Mouse (Mus musculus): ENCODE data around the gene Flywch2. TPM values are rescaled to one million over a fixed set of nuclear protein-coding genes. Genes with fewer than 3 reads are reported as not detected.

Gene Flywch2
- polyA plus RNA-seq, 1 experiment from 2014 or later: 34.3 TPM

DNA sequence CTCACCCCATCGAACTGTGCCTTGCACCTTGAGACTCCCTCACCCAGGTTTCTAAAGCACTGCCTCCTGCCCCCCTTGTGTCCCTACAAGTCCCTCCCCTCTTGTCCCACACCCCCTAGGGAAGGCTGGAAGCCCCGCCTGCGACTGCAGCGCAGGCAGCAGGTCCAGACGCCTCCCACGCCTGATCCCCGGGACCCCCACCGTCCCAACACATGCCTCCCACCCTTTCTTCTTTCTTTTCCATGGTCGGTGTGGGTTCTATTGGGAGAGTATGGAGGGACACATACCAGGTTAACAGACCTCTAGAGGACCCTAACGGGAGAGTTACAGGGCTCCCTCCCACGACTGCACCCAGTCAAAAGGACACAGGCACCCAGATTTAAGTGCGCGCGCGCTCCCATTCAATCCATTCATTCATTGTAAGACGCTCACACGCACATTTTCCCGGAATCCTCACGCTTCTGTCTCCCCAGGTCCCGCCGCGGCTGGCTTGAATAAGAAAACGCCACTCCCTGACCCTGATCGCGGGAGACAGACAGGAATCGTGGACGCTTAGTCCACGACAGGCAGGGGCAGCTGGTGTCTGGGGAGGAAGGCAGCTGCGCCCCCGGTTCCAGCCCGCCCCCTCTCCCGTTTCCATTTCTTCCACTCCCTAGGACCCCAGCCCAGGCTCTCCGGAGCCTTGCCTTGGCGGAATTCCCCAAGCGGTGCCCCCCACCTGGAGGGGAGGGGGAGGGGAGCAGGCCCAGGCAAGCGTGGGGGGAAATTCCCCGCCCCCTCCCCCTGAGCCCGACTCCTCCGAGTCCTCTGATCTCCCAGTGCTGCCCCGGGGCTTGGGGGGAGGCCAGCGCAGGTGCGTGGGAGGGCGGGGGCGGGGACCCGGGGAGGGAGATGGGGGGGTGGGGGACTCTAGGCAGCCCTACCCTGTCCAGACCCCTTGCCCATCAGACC is 40.3 kb downstream of the Flywch2 start, which contains the start of gene Kremen2:
Kremen2 (minus strand) TSS at position 533 of the 951 bp plus-strand sequence.
- no peaks in the 10 kb centered on the region for H3K9me3 ChIP-seq (replicated peaks)
- H3K27me3 ChIP-seq: peaks cover 75% of the 10 kb centered on the region
- H3K36me3 ChIP-seq (ENCODE audit: poor library complexity, severe bottlenecking): no peaks in the 10 kb centered on the region
- H3K27ac ChIP-seq: no peak within 1 kb of the TSS
- peak within 1 kb of the TSS; percentile 41 for H3K4me3 ChIP-seq
- ATAC-seq: no peak
- H3K9ac ChIP-seq: peak within 1 kb of the TSS; percentile 65
- peak within 1 kb of the TSS; percentile 75 for H3K4me2 ChIP-seq
- H3K4me1 ChIP-seq: peaks cover 28% of the 10 kb centered on the region
- under 1% methylated on average over 43 of the region's 45 CpGs for WGBS

DNA sequence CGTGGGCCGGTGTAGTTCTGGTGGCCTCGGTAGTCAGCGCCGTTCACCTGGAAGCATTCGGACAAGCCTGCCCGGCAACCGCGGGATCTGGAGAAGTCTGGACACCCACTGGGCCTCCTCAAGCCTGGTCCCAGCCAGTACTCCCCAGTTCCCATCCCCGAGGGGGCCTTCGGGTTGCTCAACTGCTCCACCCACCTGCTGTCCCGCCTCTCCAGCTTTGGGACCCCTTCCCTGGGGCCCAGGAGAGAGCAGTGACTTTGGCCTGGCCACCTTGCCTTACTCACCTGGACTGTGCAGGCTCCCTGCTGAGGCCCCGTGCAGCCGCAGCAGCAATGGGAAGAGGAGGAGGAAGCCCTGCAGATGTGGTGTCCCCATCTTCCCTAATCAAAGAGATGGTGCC is 41.2 kb downstream of the Flywch2 start:
- Histone ChIP-seq H3K4me2 (peak overlapping the region; percentile 75; the same call in 1 of the 2 replicates), H3K4me1 (peaks cover 33% of the 10 kb centered on the region), H3K36me3 (ENCODE audit: poor library complexity, severe bottlenecking) (no peaks in the 10 kb centered on the region), H3K9ac (no peak overlapping the region), H3K9me3 (replicated peaks) (no peaks in the 10 kb centered on the region), H3K4me3 (peak overlapping the region; percentile 41; the same call in 1 of the 2 replicates), H3K27me3 (peaks cover 78% of the 10 kb centered on the region), H3K27ac (no peak overlapping the region)
- WGBS: 2% methylated on average over 14 of the region's 14 CpGs
- ATAC-seq: no peak

DNA sequence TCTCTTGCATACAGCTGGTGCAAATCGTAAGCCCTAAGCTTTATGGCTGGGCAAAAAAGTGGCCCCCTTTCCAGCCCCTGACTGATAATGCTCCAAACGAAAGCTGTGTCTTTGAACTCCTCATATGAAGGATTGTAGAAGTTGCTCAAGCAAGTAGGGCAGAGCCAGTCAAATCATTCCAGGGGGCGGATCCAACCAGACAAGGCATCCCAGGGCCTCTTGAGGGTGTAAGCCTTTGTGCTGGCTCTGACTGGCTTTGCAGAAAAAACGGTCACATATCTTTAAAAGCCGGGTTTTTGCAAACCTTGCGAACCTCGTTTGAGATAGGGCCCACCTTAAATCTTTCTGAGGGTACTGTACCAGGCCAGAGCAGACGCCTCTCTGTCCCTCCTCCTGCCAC is 41.8 kb downstream of the Flywch2 start:
- Histone ChIP-seq H3K9ac (no peak overlapping the region), H3K4me1 (peaks cover 38% of the 10 kb centered on the region), H3K27ac (no peak overlapping the region), H3K36me3 (ENCODE audit: poor library complexity, severe bottlenecking) (no peaks in the 10 kb centered on the region), H3K4me3 (no peak overlapping the region), H3K27me3 (peaks cover 82% of the 10 kb centered on the region), H3K4me2 (no peak overlapping the region), H3K9me3 (replicated peaks) (no peaks in the 10 kb centered on the region)
- ATAC-seq: no peak
- 17% methylated on average over 8 of the region's 8 CpGs for WGBS

DNA sequence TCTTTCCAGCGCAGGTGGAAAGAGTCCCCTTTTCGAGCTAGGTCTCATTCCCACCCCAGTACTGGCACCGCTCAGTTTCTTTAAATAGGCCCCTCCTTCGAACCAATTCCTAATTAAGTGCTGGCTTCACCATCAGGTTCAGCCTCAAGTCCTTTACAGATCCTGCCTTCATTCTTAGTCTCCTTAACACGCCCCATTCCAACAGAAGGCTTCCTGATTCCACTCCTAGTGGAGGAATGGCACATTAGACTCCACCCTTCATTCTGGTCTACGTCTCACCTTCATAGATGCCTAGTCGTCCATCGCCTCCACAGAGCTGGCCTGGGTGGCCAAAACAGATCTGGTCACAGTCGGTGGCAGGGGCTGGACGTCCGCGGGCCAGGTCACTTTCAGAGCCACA is 42.9 kb downstream of the Flywch2 start:
- no peak for ATAC-seq
- H3K4me1 ChIP-seq: peaks cover 49% of the 10 kb centered on the region
- H3K4me2 ChIP-seq: peak overlapping the region; percentile 54; the same call in 1 of the 2 replicates
- H3K27ac ChIP-seq: no peak overlapping the region
- WGBS: 62% methylated on average over 12 of the region's 12 CpGs
- peaks cover 80% of the 10 kb centered on the region for H3K27me3 ChIP-seq
- no peak overlapping the region for H3K9ac ChIP-seq
- peak overlapping the region; percentile 29 for H3K4me3 ChIP-seq
- no peaks in the 10 kb centered on the region for H3K36me3 ChIP-seq (ENCODE audit: poor library complexity, severe bottlenecking)
- H3K9me3 ChIP-seq (replicated peaks): no peaks in the 10 kb centered on the region

DNA sequence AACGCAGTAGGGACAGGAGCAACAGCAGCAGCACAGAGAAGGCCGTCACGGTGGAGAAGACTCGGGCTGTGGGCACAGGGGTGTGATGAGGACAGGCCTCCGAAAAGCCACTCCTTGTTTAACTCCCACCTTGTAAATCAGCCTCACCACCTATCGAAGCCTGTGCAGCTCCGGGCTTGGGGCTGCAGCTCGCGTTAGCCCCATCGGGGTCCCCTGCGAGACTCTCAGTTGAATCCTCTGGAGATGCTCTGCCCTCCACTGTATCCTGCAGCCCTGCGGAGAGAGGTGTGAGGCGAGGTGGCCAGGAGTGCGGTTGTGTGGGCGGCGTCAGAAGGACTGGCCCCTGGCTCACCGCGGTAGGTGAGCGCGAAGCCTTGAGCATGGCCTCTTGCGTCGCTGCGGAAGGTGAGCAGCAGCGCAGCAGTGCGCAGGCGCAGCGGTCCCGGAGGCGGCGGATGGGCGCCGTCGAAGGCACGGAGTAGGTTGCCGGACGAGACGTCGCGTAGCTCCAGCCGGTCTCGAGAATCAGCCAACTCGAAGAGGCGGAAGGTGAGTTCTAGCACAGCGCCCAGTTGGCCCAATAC is 43.6 kb downstream of the Flywch2 start:
- H3K4me1 ChIP-seq: peaks cover 54% of the 10 kb centered on the region

DNA sequence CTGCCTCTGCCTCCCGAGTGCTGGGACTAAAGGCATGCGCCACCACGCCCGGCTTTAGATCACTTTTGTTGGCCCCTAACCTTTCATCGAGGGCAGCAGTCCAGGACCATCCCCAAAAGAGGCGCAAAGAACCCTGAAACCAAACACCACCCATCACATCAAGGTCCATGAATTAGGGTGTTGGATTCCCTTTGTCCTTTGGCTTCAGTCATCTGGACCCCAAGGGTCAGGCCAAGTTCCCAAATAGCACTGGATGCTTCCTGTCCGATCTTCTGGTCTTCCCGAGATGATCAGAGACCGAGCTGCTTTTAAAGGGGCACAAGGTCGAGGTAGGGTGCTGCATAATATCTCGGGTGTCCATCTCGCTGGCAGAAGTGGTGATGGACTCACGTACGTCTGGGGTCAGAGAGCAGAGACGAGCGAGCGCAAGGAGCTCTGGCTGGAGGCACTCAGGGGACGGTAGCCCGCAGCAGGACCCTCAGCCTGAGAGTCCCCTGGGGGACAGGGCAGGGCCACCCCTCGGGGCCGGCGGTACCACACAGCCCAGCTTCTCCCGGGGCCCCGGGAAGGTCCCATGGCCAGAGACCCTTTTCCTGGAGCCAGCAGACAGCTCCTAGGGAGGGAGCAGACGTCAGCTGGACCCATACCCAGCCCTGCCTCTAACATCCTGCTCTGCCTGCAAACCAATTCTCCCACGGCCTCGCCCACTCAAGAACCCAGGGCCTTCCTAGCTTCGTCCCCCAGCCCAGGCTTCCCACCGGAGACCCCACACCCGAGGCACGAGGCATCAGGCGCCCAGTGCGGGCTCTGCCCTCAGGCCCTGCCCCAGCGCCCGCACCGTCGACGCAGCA is 44.3 kb downstream of the Flywch2 start:
- Histone ChIP-seq H3K4me1 (peaks cover 54% of the 10 kb centered on the region), H3K27ac (no peak overlapping the region), H3K27me3 (peaks cover 68% of the 10 kb centered on the region), H3K4me3 (peak overlapping the region; percentile 29), H3K36me3 (ENCODE audit: poor library complexity, severe bottlenecking) (peaks cover 12% of the 10 kb centered on the region), H3K4me2 (peak overlapping the region; percentile 54), H3K9me3 (replicated peaks) (no peaks in the 10 kb centered on the region), H3K9ac (peak overlapping the region; percentile 46; the same call in 1 of the 2 replicates)
- WGBS: 50% methylated on average over 38 of the region's 38 CpGs
- ATAC-seq: no peak

More for the DNA sequence above, 43.6 kb downstream of the Flywch2 start:
- ATAC-seq: no peak
- Histone ChIP-seq H3K36me3 (ENCODE audit: poor library complexity, severe bottlenecking) (peaks cover 5% of the 10 kb centered on the region), H3K9me3 (replicated peaks) (no peaks in the 10 kb centered on the region), H3K4me3 (peak overlapping the region; percentile 29), H3K4me2 (peak overlapping the region; percentile 54), H3K27me3 (peaks cover 75% of the 10 kb centered on the region), H3K27ac (no peak overlapping the region), H3K9ac (peak overlapping the region; percentile 46)
- 6% methylated on average over 44 of the region's 44 CpGs for WGBS

DNA sequence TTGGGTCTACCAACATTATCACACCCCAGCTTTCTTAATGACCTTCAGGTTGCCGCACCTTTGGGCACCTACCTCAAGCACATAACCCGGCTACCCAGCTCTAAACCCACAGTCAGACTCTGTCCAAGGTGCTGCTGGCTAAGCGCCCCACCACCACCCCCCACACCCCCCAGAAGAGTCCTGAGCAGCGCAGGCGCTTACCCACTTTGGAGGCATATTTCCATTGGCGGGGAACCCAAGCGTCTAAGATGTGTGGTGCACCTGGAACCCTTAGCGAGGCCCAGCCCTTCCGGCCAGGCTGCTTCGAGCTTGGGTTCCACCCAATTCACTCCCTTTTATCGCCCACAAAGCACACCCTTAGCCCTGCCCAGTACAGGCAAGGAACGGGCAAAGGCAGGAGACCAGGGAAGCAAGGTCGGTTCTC is 45.3 kb downstream of the Flywch2 start, which contains the start of gene Paqr4:
Paqr4 (minus strand) TSS at position 270 of the 424 bp plus-strand sequence.
- H3K9me3 ChIP-seq (replicated peaks): no peaks in the 10 kb centered on the region
- H3K36me3 ChIP-seq (ENCODE audit: poor library complexity, severe bottlenecking): peaks cover 21% of the 10 kb centered on the region
- peak within 1 kb of the TSS; percentile 77 for H3K9ac ChIP-seq
- H3K4me3 ChIP-seq: peak within 1 kb of the TSS; percentile 58
- ATAC-seq: peak; percentile 39; the same call in 1 of the 2 replicates
- no peak within 1 kb of the TSS; the same call in 1 of the 2 replicates for H3K27ac ChIP-seq
- H3K27me3 ChIP-seq: peaks cover 59% of the 10 kb centered on the region
- H3K4me1 ChIP-seq: peaks cover 46% of the 10 kb centered on the region
- peak within 1 kb of the TSS; percentile 97 for H3K4me2 ChIP-seq
- WGBS: 7% methylated on average over 13 of the region's 13 CpGs

DNA sequence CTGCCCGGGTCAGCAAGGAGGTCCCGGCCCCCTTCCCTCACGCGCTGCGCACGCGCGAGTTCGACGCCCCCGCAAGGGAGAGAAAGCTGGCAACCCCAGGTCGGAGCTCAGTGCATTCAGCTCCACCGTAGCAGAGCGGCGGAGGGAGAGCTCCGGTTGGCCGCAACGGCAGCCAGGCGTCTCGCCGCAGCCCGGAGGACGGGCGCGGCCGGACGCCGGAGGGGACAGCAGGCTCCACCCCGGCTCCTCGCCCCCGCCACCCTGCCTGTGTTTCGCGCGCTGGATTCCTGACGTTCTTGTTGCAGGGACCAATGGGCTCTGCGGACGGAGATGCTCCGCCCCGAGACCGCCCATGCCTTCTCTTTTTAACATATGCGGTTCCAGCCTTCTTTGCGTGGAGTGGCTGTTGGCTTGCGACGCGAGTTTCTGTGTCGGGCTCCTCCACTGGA is 45.7 kb downstream of the Flywch2 start:
- peaks cover 26% of the 10 kb centered on the region for H3K36me3 ChIP-seq (ENCODE audit: poor library complexity, severe bottlenecking)
- no peaks in the 10 kb centered on the region for H3K9me3 ChIP-seq (replicated peaks)
- under 1% methylated on average over 40 of the region's 46 CpGs for WGBS
- H3K4me3 ChIP-seq: peak overlapping the region; percentile 58
- H3K27ac ChIP-seq: no peak overlapping the region; the same call in 1 of the 2 replicates
- ATAC-seq: peak; percentile 91
- peaks cover 54% of the 10 kb centered on the region for H3K27me3 ChIP-seq
- H3K4me2 ChIP-seq: peak overlapping the region; percentile 97
- H3K9ac ChIP-seq: peak overlapping the region; percentile 77
- H3K4me1 ChIP-seq: peaks cover 42% of the 10 kb centered on the region

DNA sequence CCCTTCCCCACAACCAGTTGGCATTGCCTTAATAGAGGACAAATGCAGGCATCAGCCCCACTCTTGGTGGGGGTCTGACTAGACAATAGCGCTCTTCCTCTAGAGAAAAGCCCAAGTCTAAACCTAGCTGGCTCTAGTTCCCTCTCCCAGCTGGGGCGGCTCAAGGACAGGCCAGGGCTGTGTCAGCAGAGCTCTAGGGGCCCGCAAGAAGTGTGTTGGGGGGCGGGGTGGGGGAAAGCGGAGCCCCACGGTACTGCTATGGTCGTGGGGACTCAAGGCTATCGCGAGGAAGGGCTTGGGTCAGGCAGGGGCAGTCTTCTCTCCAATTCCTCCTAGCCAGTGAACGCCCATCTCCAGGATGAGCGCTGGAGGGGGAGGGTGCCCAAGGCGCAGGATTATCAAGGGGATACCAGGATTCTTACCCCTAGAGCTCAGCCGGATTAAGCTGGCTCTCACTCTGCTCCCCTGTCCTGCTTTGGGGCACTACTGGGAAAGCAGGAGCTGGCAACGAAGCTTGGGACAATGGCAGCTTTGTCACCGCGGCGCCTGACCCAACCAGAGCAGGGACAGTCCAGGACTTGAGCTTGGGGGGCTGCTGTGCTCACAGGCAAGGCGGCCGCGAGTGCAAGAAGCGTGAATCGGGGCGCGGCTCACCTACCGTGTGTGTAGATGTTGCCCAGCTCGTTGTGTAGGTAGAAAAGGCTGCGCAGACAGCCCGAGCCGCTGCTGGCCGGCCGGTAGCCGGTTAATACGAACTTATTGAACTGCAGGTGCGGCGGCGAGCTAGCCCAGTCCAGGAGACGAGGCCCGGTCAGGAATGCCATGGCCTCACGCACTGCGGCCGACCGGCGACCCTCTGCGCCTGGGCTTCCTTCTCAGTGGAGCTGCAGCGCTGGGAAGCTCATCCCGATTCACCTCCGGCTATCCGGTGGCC is 46.4 kb downstream of the Flywch2 start:
- Histone ChIP-seq H3K36me3 (ENCODE audit: poor library complexity, severe bottlenecking) (peaks cover 33% of the 10 kb centered on the region), H3K4me1 (peaks cover 36% of the 10 kb centered on the region), H3K27me3 (peaks cover 47% of the 10 kb centered on the region), H3K9ac (peak overlapping the region; percentile 77), H3K4me3 (peak overlapping the region; percentile 58), H3K4me2 (peak overlapping the region; percentile 97), H3K27ac (no peak overlapping the region; the same call in 1 of the 2 replicates), H3K9me3 (replicated peaks) (no peaks in the 10 kb centered on the region)
- ATAC-seq: peak; percentile 26
- 1% methylated on average over 48 of the region's 48 CpGs for WGBS

DNA sequence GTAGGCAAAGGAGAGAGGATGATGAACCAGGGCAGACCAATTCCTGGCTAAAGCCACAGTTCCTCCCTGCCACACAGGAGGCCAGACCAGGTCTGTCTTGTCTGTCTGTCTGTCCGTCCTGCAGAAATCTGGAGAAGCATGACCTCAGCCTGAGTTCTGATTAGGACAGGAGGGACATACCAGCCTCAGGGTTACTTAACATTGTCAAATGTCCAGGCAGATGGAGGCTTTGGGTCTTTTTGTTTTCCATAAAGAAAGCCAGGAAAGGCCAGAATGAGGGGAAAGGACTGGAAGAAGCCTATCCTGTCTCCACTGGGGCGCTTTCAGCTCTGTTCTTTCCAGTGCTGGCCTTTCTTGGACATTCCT is 47.1 kb downstream of the Flywch2 start:
- no peak overlapping the region for H3K27ac ChIP-seq
- H3K4me1 ChIP-seq: peaks cover 36% of the 10 kb centered on the region
- peak overlapping the region; percentile 77 for H3K9ac ChIP-seq
- H3K4me3 ChIP-seq: peak overlapping the region; percentile 58
- H3K9me3 ChIP-seq (replicated peaks): no peaks in the 10 kb centered on the region
- H3K4me2 ChIP-seq: peak overlapping the region; percentile 97
- H3K27me3 ChIP-seq: peaks cover 41% of the 10 kb centered on the region
- H3K36me3 ChIP-seq (ENCODE audit: poor library complexity, severe bottlenecking): peaks cover 33% of the 10 kb centered on the region
- ATAC-seq: no peak
- WGBS: 26% methylated on average over 2 of the region's 2 CpGs
